ENCODE assay signal across 8 mouse cellular contexts in the genomic region with DNA sequence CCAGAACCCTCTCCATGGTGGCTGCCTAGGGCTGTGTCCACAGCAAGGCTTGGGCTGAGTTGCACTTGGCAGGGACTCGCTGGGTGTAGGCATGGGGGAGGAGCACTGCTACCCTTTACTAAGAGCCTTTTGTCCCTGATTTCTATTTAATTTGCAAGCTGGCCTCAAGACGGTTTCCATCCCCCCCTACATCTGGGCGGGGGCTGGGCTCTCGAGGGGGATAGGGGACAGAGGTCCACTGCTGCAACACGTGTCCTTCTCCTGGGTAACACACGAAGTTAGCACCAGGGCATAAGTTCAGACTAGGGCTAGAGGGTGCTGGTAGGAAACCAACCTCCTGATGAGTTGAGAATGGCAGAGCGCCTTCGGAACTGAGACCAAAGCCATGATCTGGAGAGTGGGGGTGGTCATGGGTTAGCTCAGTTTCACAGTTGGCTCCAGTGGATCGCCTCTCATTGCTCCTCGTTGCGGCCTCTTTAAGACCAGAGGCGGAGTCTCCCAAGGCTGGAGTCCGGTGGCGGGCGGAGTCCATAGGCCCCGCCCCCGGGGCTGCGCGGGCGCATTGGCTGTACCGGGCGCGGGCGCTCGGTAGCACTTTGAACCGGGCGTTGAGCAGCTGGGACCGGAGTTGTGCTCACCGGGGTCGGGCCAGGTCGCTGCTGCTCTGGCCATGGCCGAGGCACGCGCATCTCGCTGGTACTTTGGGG. TPM values are rescaled to one million over a fixed set of nuclear protein-coding genes. Genes with fewer than 3 reads are reported as not detected.
DNase-seq lines count a peak whose midpoint lies in the region; ATAC-seq and TF ChIP-seq lines count a peak whose summit lies in the region.

A gene (plus strand): TSS at position 524 of the 707 bp plus-strand sequence.

- H3K9me3 ChIP-seq in embryonic facial prominence, embryonic 14.5 days (ENCODE audit: control insufficient read depth, low read length) = no peaks in the 10 kb centered on the region
- no peaks in the 10 kb centered on the region for H3K9me3 ChIP-seq in limb, embryonic 11.5 days (ENCODE audit: control insufficient read depth, low read length)
- H3K9me3 ChIP-seq in midbrain, embryonic 13.5 days = no peaks in the 10 kb centered on the region

- TF ChIP-seq CTCF in bone marrow, adult 2 months (IDR thresholded peaks at IDR 0.05; ENCODE audit: control insufficient read depth, insufficient read depth, low read length) = no peak
- TF ChIP-seq CTCF in heart, adult 2 months (IDR thresholded peaks at IDR 0.05) = no peak
- TF ChIP-seq CTCF in kidney, adult 2 months (conservative IDR thresholded peaks at IDR 0.05; ENCODE audit: insufficient read depth, insufficient read length, low read depth, low read length) = no peak

- H3K36me3 ChIP-seq in embryonic facial prominence, embryonic 14.5 days (ENCODE audit: control insufficient read depth, insufficient read depth, low read length) = peaks cover 58% of the 10 kb centered on the region
- no peaks in the 10 kb centered on the region for H3K36me3 ChIP-seq in heart, adult 2 months (ENCODE audit: control insufficient read depth, insufficient read depth, low read length)
- peaks cover 4% of the 10 kb centered on the region; the same call in 1 of the 2 replicates for H3K36me3 ChIP-seq in kidney, adult 2 months (ENCODE audit: control insufficient read depth, insufficient read depth, low read length)
- H3K36me3 ChIP-seq in limb, embryonic 11.5 days (ENCODE audit: control insufficient read depth, insufficient read depth, low read length) = peaks cover 28% of the 10 kb centered on the region
- peaks cover 49% of the 10 kb centered on the region for H3K36me3 ChIP-seq in midbrain, embryonic 13.5 days

- H3K9ac ChIP-seq in embryonic facial prominence, embryonic 14.5 days (ENCODE audit: low read depth, low read length) = peak within 1 kb of the TSS; percentile 86
- peak within 1 kb of the TSS; percentile 89 for H3K9ac ChIP-seq in heart, adult 2 months (ENCODE audit: low read depth, low read length)
- peak within 1 kb of the TSS; percentile 81 for H3K9ac ChIP-seq in limb, embryonic 11.5 days (ENCODE audit: low read length)
- peak within 1 kb of the TSS; percentile 86 for H3K9ac ChIP-seq in midbrain, embryonic 13.5 days (replicated peaks)

- peak; percentile 86 for DNase-seq in 416B (ENCODE audit: low read depth)
- peak; percentile 96 for DNase-seq in embryonic facial prominence, embryonic 14.5 days (ENCODE audit: low spot score)
- peak; percentile 92 to 93 for DNase-seq in heart, adult 2 months
- DNase-seq in kidney, adult 2 months = peak; percentile 96
- DNase-seq in limb, embryonic 11.5 days (ENCODE audit: low spot score) = peak; percentile 89
- DNase-seq in spleen, adult 12 weeks (ENCODE audit: low spot score) = peak; percentile 84

- H3K4me3 ChIP-seq in bone marrow, adult 2 months (replicated peaks; ENCODE audit: control insufficient read depth, low read depth, low read length) = peak within 1 kb of the TSS; percentile 93
- H3K4me3 ChIP-seq in embryonic facial prominence, embryonic 14.5 days (ENCODE audit: low read depth, low read length) = peak within 1 kb of the TSS; percentile 83
- H3K4me3 ChIP-seq in heart, adult 2 months = peak within 1 kb of the TSS; percentile 97
- H3K4me3 ChIP-seq in kidney, adult 2 months (ENCODE audit: insufficient read depth, low read depth, low read length) = peak within 1 kb of the TSS; percentile 87
- H3K4me3 ChIP-seq in limb, embryonic 11.5 days (ENCODE audit: low read depth, low read length) = peak within 1 kb of the TSS; percentile 96
- H3K4me3 ChIP-seq in midbrain, embryonic 13.5 days (replicated peaks) = peak within 1 kb of the TSS; percentile 97

- under 1% methylated on average over 35 of the region's 35 CpGs for WGBS in bone marrow, adult 2 months
- WGBS in embryonic facial prominence, embryonic 14.5 days = 2% methylated on average over 21 of the region's 35 CpGs
- WGBS in heart, adult 2 months = 0% methylated on average over 35 of the region's 35 CpGs
- WGBS in kidney, adult 2 months = under 1% methylated on average over 35 of the region's 35 CpGs
- under 1% methylated on average over 33 of the region's 35 CpGs for WGBS in limb, embryonic 11.5 days
- under 1% methylated on average over 35 of the region's 35 CpGs for WGBS in midbrain, embryonic 13.5 days

- peaks cover 3% of the 10 kb centered on the region; the same call in 1 of the 2 replicates for H3K4me1 ChIP-seq in bone marrow, adult 2 months (ENCODE audit: control insufficient read depth, insufficient read depth, low read length)
- H3K4me1 ChIP-seq in embryonic facial prominence, embryonic 14.5 days (ENCODE audit: control insufficient read depth, insufficient read depth, low read length) = peaks cover 28% of the 10 kb centered on the region
- H3K4me1 ChIP-seq in heart, adult 2 months (ENCODE audit: control insufficient read depth, insufficient read depth, low read length) = peaks cover 14% of the 10 kb centered on the region
- H3K4me1 ChIP-seq in kidney, adult 2 months (ENCODE audit: control insufficient read depth, insufficient read depth, low read length) = peaks cover 26% of the 10 kb centered on the region
- peaks cover 20% of the 10 kb centered on the region for H3K4me1 ChIP-seq in limb, embryonic 11.5 days (ENCODE audit: control insufficient read depth, insufficient read depth, low read length)
- peaks cover 39% of the 10 kb centered on the region for H3K4me1 ChIP-seq in midbrain, embryonic 13.5 days (replicated peaks)

- peak; percentile 77 for TF ChIP-seq POLR2A in bone marrow, adult 2 months (IDR thresholded peaks at IDR 0.05; ENCODE audit: borderline replicate concordance, control insufficient read depth, low read depth, low read length)
- TF ChIP-seq POLR2A in heart, adult 2 months (IDR thresholded peaks at IDR 0.05; ENCODE audit: insufficient read depth, low read depth, low read length) = peak; percentile 39; the same call in 1 of the 2 replicates
- peak; percentile 46 for TF ChIP-seq POLR2A in kidney, adult 2 months (IDR thresholded peaks at IDR 0.05; ENCODE audit: low read depth, low read length)

- peak within 1 kb of the TSS; percentile 70; the same call in 1 of the 2 replicates for H3K27ac ChIP-seq in bone marrow, adult 2 months (ENCODE audit: control insufficient read depth, insufficient read depth, low read depth, low read length, poor library complexity)
- peak within 1 kb of the TSS; percentile 86 for H3K27ac ChIP-seq in embryonic facial prominence, embryonic 14.5 days (replicated peaks; ENCODE audit: low read depth, low read length)
- peak within 1 kb of the TSS; percentile 56 for H3K27ac ChIP-seq in heart, adult 2 months
- peak within 1 kb of the TSS; percentile 88 for H3K27ac ChIP-seq in kidney, adult 2 months (ENCODE audit: insufficient read depth, low read depth, low read length)
- H3K27ac ChIP-seq in limb, embryonic 11.5 days (replicated peaks; ENCODE audit: low read depth, low read length) = peak within 1 kb of the TSS; percentile 80
- peak within 1 kb of the TSS; percentile 77 for H3K27ac ChIP-seq in midbrain, embryonic 13.5 days

- ATAC-seq in embryonic facial prominence, embryonic 14.5 days (ENCODE audit: low read depth) = peak; percentile 88
- ATAC-seq in limb, embryonic 11.5 days (ENCODE audit: insufficient number of reproducible peaks, low FRiP score, low TSS enrichment, low read depth) = peak; percentile 85
- ATAC-seq in midbrain, embryonic 13.5 days = peak; percentile 90

- TF ChIP-seq EP300 in heart, adult 2 months (IDR thresholded peaks at IDR 0.05; ENCODE audit: insufficient read depth, low read depth, low read length) = no peak

- H3K4me2 ChIP-seq in embryonic facial prominence, embryonic 14.5 days (ENCODE audit: low read depth, low read length) = peak within 1 kb of the TSS; percentile 86
- H3K4me2 ChIP-seq in limb, embryonic 11.5 days (ENCODE audit: low read depth, severe bottlenecking) = peak within 1 kb of the TSS; percentile 92
- peak within 1 kb of the TSS; percentile 98 for H3K4me2 ChIP-seq in midbrain, embryonic 13.5 days (replicated peaks)

- intact Hi-C loops in heart, adult 2 months (cut with DNase I) = loop anchor here (5.0 kb wide), 1 partner anchor 286 kb away; no protein-coding TSS in a partner anchor

- H3K27me3 ChIP-seq in embryonic facial prominence, embryonic 14.5 days (replicated peaks; ENCODE audit: control insufficient read depth, insufficient read depth, low read length) = no peaks in the 10 kb centered on the region
- no peaks in the 10 kb centered on the region for H3K27me3 ChIP-seq in heart, adult 2 months (ENCODE audit: control insufficient read depth, insufficient read depth, low read length)
- H3K27me3 ChIP-seq in kidney, adult 2 months (replicated peaks; ENCODE audit: control insufficient read depth, insufficient read depth, low read length) = no peaks in the 10 kb centered on the region
- H3K27me3 ChIP-seq in limb, embryonic 11.5 days (ENCODE audit: control insufficient read depth, insufficient read depth, low read length) = no peaks in the 10 kb centered on the region
- no peaks in the 10 kb centered on the region for H3K27me3 ChIP-seq in midbrain, embryonic 13.5 days

- H3K79me2 ChIP-seq in heart, adult 2 months (replicated peaks; ENCODE audit: control insufficient read depth, insufficient read depth, low read length) = no peaks in the 10 kb centered on the region

RNA-seq across cellular contexts. Expression of the gene that starts here (rescaled TPM):
- 20.6 and 21.0 TPM in 2 replicates for polyA plus RNA-seq in bone marrow, adult 2 months (2011; ENCODE audit: insufficient read depth, insufficient read length, low replicate concordance, missing spikeins)
- polyA plus RNA-seq in embryonic facial prominence, embryonic 14.5 days (2014; fragmentation: Nextera tagmentation; extraction: Ambion mirVana) = 47.6 and 53.1 TPM in 2 replicates
- 10 to 100 TPM; 14.1 to 14.6 TPM for total RNA-seq in heart, adult 2 months (2021)
- polyA plus RNA-seq in heart, adult 2 months (2012; rRNA removed) = 32.6 and 40.9 TPM in 2 replicates
- 751 and 939 TPM in 2 replicates for polyA plus RNA-seq in kidney, adult 2 months (2012; rRNA removed)
- polyA plus RNA-seq in limb, embryonic 11.5 days (2014; fragmentation: Nextera tagmentation; extraction: Ambion mirVana) = 57.8 and 58.5 TPM in 2 replicates
- 28.2 and 29.2 TPM in 2 replicates for polyA plus RNA-seq in midbrain, embryonic 13.5 days (2015; fragmentation: Nextera tagmentation; extraction: Ambion mirVana)

Comparison
In these comparisons a context has a peak if more than half of its experiments do, and no peak if none do; other contexts are left out.
1. Peak in every context shown above with its lines: DNase-seq, ATAC-seq, H3K4me3 ChIP-seq and H3K27ac ChIP-seq.
2. RNA of the gene that starts here (polyA plus RNA-seq): 751 to 939 TPM in kidney, adult 2 months; 57.8 to 58.5 TPM in limb, embryonic 11.5 days, 47.6 to 53.1 TPM in embryonic facial prominence, embryonic 14.5 days, 32.6 to 40.9 TPM in heart, adult 2 months, 28.2 to 29.2 TPM in midbrain, embryonic 13.5 days and 20.6 to 21.0 TPM in bone marrow, adult 2 months; every median in the first group is over 10 times any median in the second.